Mouse (Mus musculus): ENCODE results near the gene Otud3. TPM values are rescaled to one million over a fixed set of nuclear protein-coding genes. Genes with fewer than 3 reads are reported as not detected.
"Not testable (repeated sequence)": the region's sequence is repeated elsewhere in the genome, so short reads cannot be mapped to it uniquely, and the experiment has no call there.

Otud3 gene
- total RNA-seq, 1 experiment from 2014 or later, result 13.1 TPM

- no peak for ATAC-seq (replicated peaks; ENCODE audit: insufficient number of reproducible peaks, low FRiP score, low TSS enrichment, poor library complexity, severe bottlenecking)
Measured at GRCm38 (mm10) chr4:138905624-138906337, 8.0 kb downstream of the Otud3 start.

- ATAC-seq (replicated peaks; ENCODE audit: insufficient number of reproducible peaks, low FRiP score, low TSS enrichment, poor library complexity, severe bottlenecking), result no peak
Measured at GRCm38 (mm10) chr4:138899361-138899760, 14.4 kb downstream of the Otud3 start.

- ATAC-seq (replicated peaks; ENCODE audit: insufficient number of reproducible peaks, low FRiP score, low TSS enrichment, poor library complexity, severe bottlenecking), result not testable (repeated sequence)
Measured at GRCm38 (mm10) chr4:138893789-138894188, 20.0 kb downstream of the Otud3 start.

- ATAC-seq (replicated peaks; ENCODE audit: insufficient number of reproducible peaks, low FRiP score, low TSS enrichment, poor library complexity, severe bottlenecking), result no peak
Measured at GRCm38 (mm10) chr4:138892655-138893054, 21.1 kb downstream of the Otud3 start.

- ATAC-seq (replicated peaks; ENCODE audit: insufficient number of reproducible peaks, low FRiP score, low TSS enrichment, poor library complexity, severe bottlenecking), result no peak
Measured at GRCm38 (mm10) chr4:138889635-138890034, 24.1 kb downstream of the Otud3 start.

- ATAC-seq (replicated peaks; ENCODE audit: insufficient number of reproducible peaks, low FRiP score, low TSS enrichment, poor library complexity, severe bottlenecking), result no peak
Measured at GRCm38 (mm10) chr4:138889165-138889564, 24.6 kb downstream of the Otud3 start.

- peak; percentile 82 for ATAC-seq (replicated peaks; ENCODE audit: insufficient number of reproducible peaks, low FRiP score, low TSS enrichment, poor library complexity, severe bottlenecking)
Measured at GRCm38 (mm10) chr4:138884261-138884660, 29.5 kb downstream of the Otud3 start.

GRCm38 (mm10) chr4:138882179-138882578 lies 31.6 kb downstream of the Otud3 start:
- ATAC-seq (replicated peaks; ENCODE audit: insufficient number of reproducible peaks, low FRiP score, low TSS enrichment, poor library complexity, severe bottlenecking), result no peak

GRCm38 (mm10) chr4:138880811-138881584 lies 32.7 kb downstream of the Otud3 start:
- no peak for ATAC-seq (replicated peaks; ENCODE audit: insufficient number of reproducible peaks, low FRiP score, low TSS enrichment, poor library complexity, severe bottlenecking)

GRCm38 (mm10) chr4:138879808-138880207 lies 33.9 kb downstream of the Otud3 start:
- ATAC-seq (replicated peaks; ENCODE audit: insufficient number of reproducible peaks, low FRiP score, low TSS enrichment, poor library complexity, severe bottlenecking), result no peak

- no peak for ATAC-seq (replicated peaks; ENCODE audit: insufficient number of reproducible peaks, low FRiP score, low TSS enrichment, poor library complexity, severe bottlenecking)
Measured at GRCm38 (mm10) chr4:138878783-138879182, 35.0 kb downstream of the Otud3 start.

- no peak for ATAC-seq (replicated peaks; ENCODE audit: insufficient number of reproducible peaks, low FRiP score, low TSS enrichment, poor library complexity, severe bottlenecking)
Measured at GRCm38 (mm10) chr4:138877731-138878130, 36.0 kb downstream of the Otud3 start, which contains the start of gene Pla2g2e. Gene Pla2g2e (plus strand): TSS chr4:138877942.

- ATAC-seq (replicated peaks; ENCODE audit: insufficient number of reproducible peaks, low FRiP score, low TSS enrichment, poor library complexity, severe bottlenecking), result no peak
Measured at GRCm38 (mm10) chr4:138875986-138876385, 37.8 kb downstream of the Otud3 start.

- not testable (repeated sequence) for ATAC-seq (replicated peaks; ENCODE audit: insufficient number of reproducible peaks, low FRiP score, low TSS enrichment, poor library complexity, severe bottlenecking)
Measured at GRCm38 (mm10) chr4:138875275-138875674, 38.5 kb downstream of the Otud3 start.

- ATAC-seq (replicated peaks; ENCODE audit: insufficient number of reproducible peaks, low FRiP score, low TSS enrichment, poor library complexity, severe bottlenecking), result no peak
Measured at GRCm38 (mm10) chr4:138873864-138874263, 39.9 kb downstream of the Otud3 start, which contains the start of gene Gm13030. Gene Gm13030 (minus strand): TSS chr4:138873964.

GRCm38 (mm10) chr4:138868666-138869065 lies 45.1 kb downstream of the Otud3 start:
- no peak for ATAC-seq (replicated peaks; ENCODE audit: insufficient number of reproducible peaks, low FRiP score, low TSS enrichment, poor library complexity, severe bottlenecking)

- ATAC-seq (replicated peaks; ENCODE audit: insufficient number of reproducible peaks, low FRiP score, low TSS enrichment, poor library complexity, severe bottlenecking), result peak; percentile 87
Measured at GRCm38 (mm10) chr4:138866413-138866812, 47.3 kb downstream of the Otud3 start.

- no peak for ATAC-seq (replicated peaks; ENCODE audit: insufficient number of reproducible peaks, low FRiP score, low TSS enrichment, poor library complexity, severe bottlenecking)
Measured at GRCm38 (mm10) chr4:138865991-138866390, 47.8 kb downstream of the Otud3 start.

- ATAC-seq (replicated peaks; ENCODE audit: insufficient number of reproducible peaks, low FRiP score, low TSS enrichment, poor library complexity, severe bottlenecking), result no peak
Measured at GRCm38 (mm10) chr4:138865092-138865491, 48.7 kb downstream of the Otud3 start.
